Mouse (Mus musculus): ENCODE measurements at regions not wholly inside any gene's neighbourhood (a gene's known extent, or its start where the extent isn't known, plus 50 kb on each side); places are given as distances from the start of the nearest gene placed in this dataset.
"Not testable (repeated sequence)": the region's sequence is repeated elsewhere in the genome, so short reads cannot be mapped to it uniquely, and the experiment has no call there.

DNA sequence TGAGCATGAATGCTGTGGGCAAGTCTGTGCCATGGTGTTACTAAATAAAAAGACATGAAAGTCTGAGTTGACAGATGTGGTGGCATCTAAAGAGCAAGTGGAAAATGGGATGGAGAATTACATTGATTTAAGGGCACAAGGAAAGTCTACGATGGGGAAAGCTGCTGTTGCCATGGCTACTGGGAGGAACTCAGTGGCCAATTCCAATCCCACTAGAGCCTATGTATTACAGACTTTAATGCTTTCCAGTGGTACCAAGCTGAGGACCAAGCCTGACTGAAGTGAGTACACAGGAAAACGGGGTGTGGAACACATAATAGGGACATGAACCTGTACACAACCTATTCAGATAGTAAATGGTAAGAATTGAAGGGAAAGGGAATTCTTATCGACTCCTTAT lies 654.9 kb downstream of the Trib2 start:
- no peak for ATAC-seq (ENCODE audit: insufficient number of reproducible peaks, low FRiP score, low TSS enrichment)

- no peak for ATAC-seq (ENCODE audit: insufficient number of reproducible peaks, low FRiP score, low TSS enrichment)
Measured at GRCm38 (mm10) chr12:15160478-15160998, 656.2 kb downstream of the Trib2 start.

- ATAC-seq (ENCODE audit: insufficient number of reproducible peaks, low FRiP score, low TSS enrichment) = no peak
Measured at GRCm38 (mm10) chr12:15146398-15146797, 670.3 kb downstream of the Trib2 start.

DNA sequence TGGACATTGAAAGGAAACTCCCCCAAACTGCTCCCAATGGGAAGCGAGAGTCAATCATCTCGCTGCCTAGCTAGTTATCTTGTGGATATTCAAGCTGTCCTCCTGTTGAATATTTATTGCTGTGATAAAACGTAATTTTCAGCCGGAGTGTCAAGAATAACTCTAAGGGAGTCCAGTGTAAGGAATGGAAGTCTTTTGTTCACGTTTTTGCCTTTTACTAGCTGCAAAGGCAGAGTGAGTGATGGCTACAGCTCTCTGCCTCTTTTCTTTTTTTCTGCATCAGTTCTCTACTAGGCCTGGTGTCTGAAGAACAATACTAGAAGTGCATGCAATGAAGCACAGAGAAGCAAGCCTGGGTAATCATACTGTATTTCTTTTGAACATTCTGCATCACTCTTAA lies 679.7 kb downstream of the Trib2 start:
- no peak for ATAC-seq (ENCODE audit: insufficient number of reproducible peaks, low FRiP score, low TSS enrichment)

DNA sequence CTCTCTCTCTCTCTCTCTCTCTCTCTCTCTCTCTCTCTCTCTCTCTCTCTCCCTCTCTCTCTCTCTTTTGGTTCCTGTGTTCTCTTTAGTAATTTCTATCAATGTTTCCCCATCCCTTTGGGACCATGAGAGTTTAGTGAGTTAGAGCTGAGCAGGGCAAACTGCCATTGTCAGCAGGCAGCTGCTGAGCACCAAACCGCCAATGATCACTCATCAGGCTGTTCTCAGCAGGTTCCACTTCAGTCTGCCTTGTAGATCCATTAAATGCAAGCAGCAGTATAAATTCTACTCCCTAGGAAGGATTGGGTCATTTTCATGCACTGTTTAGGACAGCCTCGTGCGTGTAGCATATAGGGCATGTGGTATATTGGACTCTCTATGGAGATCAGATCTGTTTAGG lies 692.5 kb downstream of the Trib2 start:
- no peak for ATAC-seq (ENCODE audit: insufficient number of reproducible peaks, low FRiP score, low TSS enrichment)

GRCm38 (mm10) chr12:15122586-15123212 lies 694.0 kb downstream of the Trib2 start:
- ATAC-seq (ENCODE audit: insufficient number of reproducible peaks, low FRiP score, low TSS enrichment) = no peak

- ATAC-seq (ENCODE audit: insufficient number of reproducible peaks, low FRiP score, low TSS enrichment) = no peak
Measured at GRCm38 (mm10) chr12:15115556-15115955, 701.2 kb downstream of the Trib2 start.

DNA sequence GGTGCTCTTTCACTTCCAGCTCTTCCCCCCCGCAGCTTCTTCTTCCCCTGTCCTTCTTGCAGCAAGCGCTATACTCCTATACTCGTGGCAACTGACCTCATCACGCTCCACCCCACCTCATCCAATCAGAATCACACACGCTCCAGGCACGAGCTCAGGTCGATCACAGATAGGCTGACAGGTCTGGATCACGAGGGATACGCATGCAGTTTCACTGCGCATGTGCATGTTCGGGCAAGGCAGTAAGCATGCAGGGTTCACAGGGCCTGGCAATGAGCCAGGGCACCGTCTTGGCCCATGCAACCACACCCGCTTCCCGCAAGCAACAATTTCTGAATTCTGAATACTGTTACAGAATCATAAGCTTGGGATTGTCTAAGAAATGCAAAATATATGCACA lies 701.9 kb downstream of the Trib2 start:
- no peak for ATAC-seq (ENCODE audit: insufficient number of reproducible peaks, low FRiP score, low TSS enrichment)

DNA sequence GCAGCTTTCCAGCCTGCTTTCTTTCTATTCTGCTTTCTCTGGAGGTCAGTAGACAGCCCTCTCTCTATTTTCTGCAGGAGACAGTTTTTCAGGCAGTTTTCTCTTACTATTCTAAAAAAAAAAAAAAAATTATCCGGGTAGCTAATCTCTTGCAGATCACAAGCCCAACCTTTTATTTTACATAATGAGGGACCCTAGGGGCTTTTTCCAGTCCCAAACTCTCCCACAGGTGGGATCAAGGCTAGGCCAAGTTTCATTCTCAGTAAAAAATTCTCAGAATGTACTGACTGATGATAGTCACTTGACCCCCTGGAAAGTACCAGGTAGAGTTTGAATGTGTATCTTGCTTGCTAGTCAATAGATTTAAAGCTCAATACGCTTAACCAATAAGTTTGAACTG lies 705.7 kb downstream of the Trib2 start:
- no peak for ATAC-seq (ENCODE audit: insufficient number of reproducible peaks, low FRiP score, low TSS enrichment)

DNA sequence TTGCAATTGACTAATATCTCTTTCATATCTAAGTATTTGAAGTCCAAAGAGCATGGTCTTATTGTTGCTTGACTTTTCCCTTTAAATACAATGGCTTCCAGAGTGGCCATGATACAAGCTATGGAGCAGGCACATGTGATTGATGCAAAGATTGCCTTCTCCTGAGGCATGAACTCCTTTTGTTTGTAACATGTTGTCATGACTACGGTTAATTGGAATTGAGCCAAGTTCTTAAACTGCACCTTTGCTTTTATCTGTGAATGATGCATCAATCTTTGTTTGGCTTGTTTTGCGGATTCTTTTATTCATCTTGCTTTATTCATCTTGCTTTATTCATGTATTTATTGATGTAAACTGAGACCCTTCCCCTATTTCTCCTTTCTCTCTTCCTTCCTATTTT lies 711.8 kb downstream of the Trib2 start:
- ATAC-seq (ENCODE audit: insufficient number of reproducible peaks, low FRiP score, low TSS enrichment) = no peak

GRCm38 (mm10) chr12:15078615-15079014 lies 738.1 kb downstream of the Trib2 start:
- ATAC-seq (ENCODE audit: insufficient number of reproducible peaks, low FRiP score, low TSS enrichment) = no peak

GRCm38 (mm10) chr12:15064351-15064750 lies 752.4 kb downstream of the Trib2 start:
- no peak for ATAC-seq (ENCODE audit: insufficient number of reproducible peaks, low FRiP score, low TSS enrichment)

DNA sequence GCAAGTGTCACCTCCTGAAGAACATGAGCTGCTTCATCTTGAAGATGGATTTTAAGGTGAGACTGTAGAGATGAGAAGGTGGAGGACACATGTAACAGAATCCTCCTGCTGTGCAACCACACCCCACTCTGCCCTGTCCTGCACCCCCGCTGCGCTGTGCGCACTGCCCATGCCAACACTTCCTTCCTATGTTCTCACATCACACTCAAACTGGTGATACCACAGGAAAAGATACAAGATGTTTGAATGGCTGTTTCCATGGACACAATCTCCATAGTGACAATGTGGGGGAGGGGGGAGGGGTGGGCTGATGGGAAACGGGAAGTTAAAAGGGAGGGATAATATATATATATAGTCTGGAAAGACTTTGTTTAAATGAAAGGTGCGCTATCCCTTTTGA lies 765.3 kb downstream of the Trib2 start:
- ATAC-seq (ENCODE audit: insufficient number of reproducible peaks, low FRiP score, low TSS enrichment) = no peak

DNA sequence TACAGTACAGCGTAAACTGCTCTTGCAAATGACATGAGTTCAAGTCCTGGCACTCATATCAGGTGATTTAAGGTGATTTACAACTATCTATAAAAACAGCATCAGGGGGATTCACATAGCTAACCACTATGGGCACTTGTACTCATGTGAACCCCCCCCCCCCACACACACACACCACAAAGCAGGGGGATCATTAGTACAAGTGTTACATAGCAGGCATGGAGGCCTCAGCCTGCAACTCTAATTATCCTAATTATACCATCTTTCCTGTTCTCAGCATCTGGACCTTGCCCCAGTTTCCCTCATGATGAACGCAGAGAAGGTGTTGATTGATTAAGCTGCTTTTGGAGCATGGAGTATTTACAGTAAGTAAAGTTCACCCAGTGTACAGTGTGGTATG lies 773.5 kb downstream of the Trib2 start:
- ATAC-seq (ENCODE audit: insufficient number of reproducible peaks, low FRiP score, low TSS enrichment) = no peak

GRCm38 (mm10) chr12:15011091-15011490 lies 805.6 kb downstream of the Trib2 start:
- no peak for ATAC-seq (ENCODE audit: insufficient number of reproducible peaks, low FRiP score, low TSS enrichment)

GRCm38 (mm10) chr12:15002401-15002800 lies 814.3 kb downstream of the Trib2 start:
- ATAC-seq (ENCODE audit: insufficient number of reproducible peaks, low FRiP score, low TSS enrichment) = not testable (repeated sequence)

Data from cerebellum, adult (tissue).